8 mouse cellular contexts compared by ENCODE assay signal in genomic region chr10:77566651-77567050, GRCm38 (mm10). TPM values are rescaled to one million over a fixed set of nuclear protein-coding genes. Genes with fewer than 3 reads are reported as not detected.
A peak's percentile ranks its signal among the peaks of the same experiment; 100 is the strongest.
DNase-seq lines count a peak whose midpoint lies in the region; ATAC-seq and TF ChIP-seq lines count a peak whose summit lies in the region.

No protein-coding gene starts in this region.

- 32% methylated on average over 8 of the region's 8 CpGs for WGBS in lung, postnatal 0 days

- H3K36me3 ChIP-seq in lung, postnatal 0 days (ENCODE audit: insufficient read depth, low read length): no peaks in the 10 kb centered on the region

- H3K4me2 ChIP-seq in lung, postnatal 0 days (replicated peaks; ENCODE audit: low read depth, low read length): no peak overlapping the region

- peak; percentile 94 for TF ChIP-seq CTCF in lung, postnatal 0 days (IDR thresholded peaks at IDR 0.05)

- H3K27ac ChIP-seq in lung, postnatal 0 days (ENCODE audit: low read length): no peak overlapping the region

- H3K27me3 ChIP-seq in lung, postnatal 0 days (replicated peaks; ENCODE audit: insufficient read depth, low read length): no peaks in the 10 kb centered on the region

- H3K9me3 ChIP-seq in lung, postnatal 0 days (ENCODE audit: low read length): no peaks in the 10 kb centered on the region

- peak; percentile 80 to 83 for DNase-seq in CD8-positive naive resting alpha-beta T cell, adult 2 months (ENCODE audit: low read depth in 2 of 2, low spot score in 2 of 2)
- DNase-seq in T-cell, adult 2 months (ENCODE audit: low spot score): peak; percentile 79
- DNase-seq in cerebellum, postnatal 10 days: peak; percentile 95 to 98
- peak; percentile 81 to 93 for DNase-seq in gastrocnemius, postnatal 4 days (ENCODE audit: low spot score in 2 of 2)
- peak; percentile 94 to 95 for DNase-seq in kidney, postnatal 4 days
- DNase-seq in lung, postnatal 0 days (ENCODE audit: low spot score): peak; percentile 86
- DNase-seq in right cerebral cortex, postnatal 4 days: peak; percentile 82
- no peak for DNase-seq in Muller cell, postnatal 12 days (ENCODE audit: inconsistent ontology term)

- ATAC-seq in lung, postnatal 0 days: peak; percentile 78

- no peak overlapping the region for H3K4me3 ChIP-seq in lung, postnatal 0 days (ENCODE audit: low read depth, low read length)

- no peak for TF ChIP-seq EP300 in lung, postnatal 0 days (IDR thresholded peaks at IDR 0.05)

- no peaks in the 10 kb centered on the region for H3K4me1 ChIP-seq in lung, postnatal 0 days (ENCODE audit: insufficient read depth, low read depth, low read length)

- no peak overlapping the region for H3K9ac ChIP-seq in lung, postnatal 0 days (replicated peaks; ENCODE audit: low read depth)

RNA-seq across cellular contexts. Expression of gene Pttg1ip, which starts 14.9 kb away (rescaled TPM):
- 100 to 1,000 TPM in 1 of 2 experiments, 10 to 100 TPM in 1; 95.8 to 103 TPM for total RNA-seq in gastrocnemius, postnatal 4 days (2021)
- polyA plus RNA-seq in lung, postnatal 0 days (2015; fragmentation: Nextera tagmentation; extraction: Ambion mirVana): 189 and 207 TPM in 2 replicates

RNA-seq across cellular contexts. Expression of gene Itgb2, which starts 36.6 kb away (rescaled TPM):
- 1 to 10 TPM; 2.9 to 3.9 TPM for total RNA-seq in gastrocnemius, postnatal 4 days (2021)
- polyA plus RNA-seq in lung, postnatal 0 days (2015; fragmentation: Nextera tagmentation; extraction: Ambion mirVana): 19.1 and 21.1 TPM in 2 replicates

RNA-seq across cellular contexts. Expression of gene Sumo3, which starts 39.2 kb away (rescaled TPM):
- total RNA-seq in gastrocnemius, postnatal 4 days (2021): 10 to 100 TPM; 92.1 to 96.0 TPM
- polyA plus RNA-seq in lung, postnatal 0 days (2015; fragmentation: Nextera tagmentation; extraction: Ambion mirVana): 185 and 209 TPM in 2 replicates

RNA-seq across cellular contexts. Expression of gene Gm49325, which starts 39.3 kb away (rescaled TPM):
- total RNA-seq in gastrocnemius, postnatal 4 days (2021): 10 to 100 TPM; 13.8 to 14.9 TPM
- polyA plus RNA-seq in lung, postnatal 0 days (2015; fragmentation: Nextera tagmentation; extraction: Ambion mirVana): 4.9 and 6.4 TPM in 2 replicates

RNA-seq across cellular contexts. Expression of gene Fam207a, which starts 51.1 kb away (rescaled TPM):
- total RNA-seq in gastrocnemius, postnatal 4 days (2021): 10 to 100 TPM; 14.4 to 14.7 TPM
- 26.8 and 27.2 TPM in 2 replicates for polyA plus RNA-seq in lung, postnatal 0 days (2015; fragmentation: Nextera tagmentation; extraction: Ambion mirVana)
